Mouse (Mus musculus) heart, embryonic 11.5 days (tissue): ENCODE data around the gene Lrrc1. TPM values are rescaled to one million over a fixed set of nuclear protein-coding genes. Genes with fewer than 3 reads are reported as not detected.

Experiments used
- ATAC-seq: fragments of 200-750 bp; cut with Nextera tagmentation; replicated peaks from 2 replicates; pipeline ENCODE4 v1.8.0; 2017; ENCODE audit warnings: moderate library complexity; ENCODE audit not compliant: insufficient number of reproducible peaks, low FRiP score, low TSS enrichment
- H3K27ac ChIP-seq: fragments of 300-500 bp; sonication (generic); 2 replicates; pipeline ENCODE4 v1.5.1; 2014; ENCODE audit warnings: mild to moderate bottlenecking, low read depth, low read length
- H3K27me3 ChIP-seq: fragments of 300-500 bp; sonication (generic); 2 replicates; pipeline ENCODE4 v1.6.1; 2014; ENCODE audit warnings: mild to moderate bottlenecking, low read length, mixed read lengths; ENCODE audit not compliant: control insufficient read depth, insufficient read depth
- H3K36me3 ChIP-seq: fragments of 300-500 bp; sonication (generic); 2 replicates; pipeline ENCODE4 v1.6.1; 2014; ENCODE audit warnings: mild to moderate bottlenecking, low read length, moderate library complexity, mixed read lengths; ENCODE audit not compliant: control insufficient read depth, insufficient read depth
- H3K4me1 ChIP-seq: fragments of 300-500 bp; sonication (generic); 2 replicates; pipeline ENCODE4 v1.6.1; 2014; ENCODE audit warnings: low read length; ENCODE audit not compliant: control insufficient read depth, insufficient read depth
- H3K4me2 ChIP-seq: fragments of 300-500 bp; sonication (generic); 2 replicates; pipeline ENCODE4 v1.6.1; 2014; ENCODE audit warnings: mild to moderate bottlenecking, moderate library complexity
- H3K4me3 ChIP-seq: fragments of 300-500 bp; sonication (generic); 2 replicates; pipeline ENCODE4 v1.5.1; 2014; ENCODE audit warnings: low read depth, low read length
- H3K9ac ChIP-seq: fragments of 300-500 bp; sonication (generic); 2 replicates; pipeline ENCODE4 v1.6.1; 2014; ENCODE audit warnings: mild to moderate bottlenecking, low read depth, low read length, moderate library complexity
- H3K9me3 ChIP-seq: fragments of 300-500 bp; sonication (generic); replicated peaks from 2 replicates; pipeline ENCODE4 v1.6.1; 2016; ENCODE audit warnings: low read length; ENCODE audit not compliant: control insufficient read depth
- WGBS: fragments of 180-500 bp; shearing (Covaris S2); extraction: QIAGEN DNeasy Blood & Tissue Kit; methylation state at CpG from one replicate; pipeline ENCODE4 v1.1.7; 2014; ENCODE audit not compliant: insufficient replicate concordance; 5-methylcytosine and 5-hydroxymethylcytosine counted together
- polyA plus RNA-seq: library from polyadenylated mRNA; unstranded; fragments of >200 nt; fragmentation: Nextera tagmentation; extraction: Ambion mirVana; gene quantifications from 2 replicates; pipeline ENCODE4 v1.2.1, GENCODE M21; 2014

Gene Lrrc1
- polyA plus RNA-seq, 1 experiment from 2014 or later: 13.4 TPM

- ATAC-seq: no peak
- no peak overlapping the region for H3K27ac ChIP-seq
- no peaks in the 10 kb centered on the region for H3K27me3 ChIP-seq
- H3K9me3 ChIP-seq: no peaks in the 10 kb centered on the region
- no peaks in the 10 kb centered on the region for H3K36me3 ChIP-seq
- no peaks in the 10 kb centered on the region for H3K4me1 ChIP-seq
- H3K9ac ChIP-seq: no peak overlapping the region
- no peak overlapping the region for H3K4me3 ChIP-seq
- 54% methylated on average over 9 of the region's 9 CpGs for WGBS
- H3K4me2 ChIP-seq: no peak overlapping the region
These were observed 11.8 kb upstream of the Lrrc1 start for GRCm38 (mm10) chr9:77556435-77556834.

GRCm38 (mm10) chr9:77553465-77553864 lies 8.8 kb upstream of the Lrrc1 start:
- Histone ChIP-seq H3K4me3 (no peak overlapping the region), H3K4me1 (no peaks in the 10 kb centered on the region), H3K9ac (no peak overlapping the region), H3K9me3 (no peaks in the 10 kb centered on the region), H3K4me2 (no peak overlapping the region), H3K36me3 (no peaks in the 10 kb centered on the region), H3K27ac (no peak overlapping the region), H3K27me3 (no peaks in the 10 kb centered on the region)
- 67% methylated on average over 2 of the region's 2 CpGs for WGBS
- no peak for ATAC-seq

- WGBS: 64% methylated on average over 7 of the region's 7 CpGs
- H3K27me3 ChIP-seq: no peaks in the 10 kb centered on the region
- no peak overlapping the region for H3K4me3 ChIP-seq
- no peak overlapping the region for H3K9ac ChIP-seq
- H3K27ac ChIP-seq: no peak overlapping the region
- no peak overlapping the region for H3K4me2 ChIP-seq
- H3K4me1 ChIP-seq: no peaks in the 10 kb centered on the region
- H3K36me3 ChIP-seq: no peaks in the 10 kb centered on the region
- no peaks in the 10 kb centered on the region for H3K9me3 ChIP-seq
- ATAC-seq: no peak
These were observed 6.4 kb upstream of the Lrrc1 start for GRCm38 (mm10) chr9:77551036-77551512.

GRCm38 (mm10) chr9:77546010-77546409 lies 1.3 kb upstream of the Lrrc1 start:
- no peak overlapping the region for H3K4me3 ChIP-seq

GRCm38 (mm10) chr9:77545068-77545421 lies 375 bp upstream of the Lrrc1 start:
- H3K27ac ChIP-seq: peak overlapping the region; percentile 75; the same call in 1 of the 2 replicates
- ATAC-seq: 0 out of 2 replicates have a peak, but pooled peaks have one; percentile 5
- under 1% methylated on average over 17 of the region's 17 CpGs for WGBS

More at GRCm38 (mm10) chr9:77546010-77546409, 1.3 kb upstream of the Lrrc1 start:
- no peak overlapping the region for H3K27ac ChIP-seq
- WGBS: 40% methylated on average over 3 of the region's 3 CpGs
- no peak overlapping the region for H3K4me2 ChIP-seq
- H3K9me3 ChIP-seq: no peaks in the 10 kb centered on the region
- no peaks in the 10 kb centered on the region for H3K27me3 ChIP-seq
- peaks cover 11% of the 10 kb centered on the region; the same call in 1 of the 2 replicates for H3K4me1 ChIP-seq
- ATAC-seq: no peak
- no peak overlapping the region for H3K9ac ChIP-seq
- H3K36me3 ChIP-seq: no peaks in the 10 kb centered on the region

GRCm38 (mm10) chr9:77543351-77544321 lies 1.0 kb downstream of the Lrrc1 start:
- 1% methylated on average over 40 of the region's 40 CpGs for WGBS

More at GRCm38 (mm10) chr9:77545068-77545421, 375 bp upstream of the Lrrc1 start:
- Histone ChIP-seq H3K9me3 (no peaks in the 10 kb centered on the region), H3K27me3 (no peaks in the 10 kb centered on the region), H3K4me2 (peak overlapping the region; percentile 71), H3K9ac (peak overlapping the region; percentile 78), H3K4me1 (peaks cover 11% of the 10 kb centered on the region; the same call in 1 of the 2 replicates), H3K36me3 (no peaks in the 10 kb centered on the region), H3K4me3 (peak overlapping the region; percentile 80)

GRCm38 (mm10) chr9:77541556-77541955 lies 3.1 kb downstream of the Lrrc1 start:
- peaks cover 20% of the 10 kb centered on the region for H3K4me1 ChIP-seq
- ATAC-seq: no peak
- WGBS: 89% methylated on average over 7 of the region's 7 CpGs

More at GRCm38 (mm10) chr9:77543351-77544321, 1.0 kb downstream of the Lrrc1 start:
- H3K36me3 ChIP-seq: no peaks in the 10 kb centered on the region
- H3K27me3 ChIP-seq: no peaks in the 10 kb centered on the region
- peak overlapping the region; percentile 80 for H3K4me3 ChIP-seq
- peak overlapping the region; percentile 78 for H3K9ac ChIP-seq
- ATAC-seq: no peak
- peak overlapping the region; percentile 71 for H3K4me2 ChIP-seq
- H3K27ac ChIP-seq: peak overlapping the region; percentile 75; the same call in 1 of the 2 replicates
- peaks cover 11% of the 10 kb centered on the region; the same call in 1 of the 2 replicates for H3K4me1 ChIP-seq
- no peaks in the 10 kb centered on the region for H3K9me3 ChIP-seq

GRCm38 (mm10) chr9:77539232-77539631 lies 5.4 kb downstream of the Lrrc1 start:
- H3K27ac ChIP-seq: no peak overlapping the region
- H3K4me3 ChIP-seq: no peak overlapping the region
- no peaks in the 10 kb centered on the region for H3K27me3 ChIP-seq
- no peak for ATAC-seq
- peaks cover 33% of the 10 kb centered on the region for H3K4me1 ChIP-seq
- no peak overlapping the region for H3K9ac ChIP-seq
- H3K36me3 ChIP-seq: no peaks in the 10 kb centered on the region
- 86% methylated on average over 9 of the region's 9 CpGs for WGBS
- H3K4me2 ChIP-seq: no peak overlapping the region
- no peaks in the 10 kb centered on the region for H3K9me3 ChIP-seq

More at GRCm38 (mm10) chr9:77541556-77541955, 3.1 kb downstream of the Lrrc1 start:
- Histone ChIP-seq H3K4me2 (no peak overlapping the region), H3K9ac (no peak overlapping the region), H3K27me3 (no peaks in the 10 kb centered on the region), H3K4me3 (no peak overlapping the region), H3K27ac (no peak overlapping the region), H3K9me3 (no peaks in the 10 kb centered on the region), H3K36me3 (no peaks in the 10 kb centered on the region)
